Mouse (Mus musculus): Measurements from ENCODE around the gene Capn7. TPM values are rescaled to one million over a fixed set of nuclear protein-coding genes. Genes with fewer than 3 reads are reported as not detected.

Capn7 gene
- total and polyA plus RNA-seq, 3 experiments: 27.9 to 45.0 (median 33.3) TPM

DNA sequence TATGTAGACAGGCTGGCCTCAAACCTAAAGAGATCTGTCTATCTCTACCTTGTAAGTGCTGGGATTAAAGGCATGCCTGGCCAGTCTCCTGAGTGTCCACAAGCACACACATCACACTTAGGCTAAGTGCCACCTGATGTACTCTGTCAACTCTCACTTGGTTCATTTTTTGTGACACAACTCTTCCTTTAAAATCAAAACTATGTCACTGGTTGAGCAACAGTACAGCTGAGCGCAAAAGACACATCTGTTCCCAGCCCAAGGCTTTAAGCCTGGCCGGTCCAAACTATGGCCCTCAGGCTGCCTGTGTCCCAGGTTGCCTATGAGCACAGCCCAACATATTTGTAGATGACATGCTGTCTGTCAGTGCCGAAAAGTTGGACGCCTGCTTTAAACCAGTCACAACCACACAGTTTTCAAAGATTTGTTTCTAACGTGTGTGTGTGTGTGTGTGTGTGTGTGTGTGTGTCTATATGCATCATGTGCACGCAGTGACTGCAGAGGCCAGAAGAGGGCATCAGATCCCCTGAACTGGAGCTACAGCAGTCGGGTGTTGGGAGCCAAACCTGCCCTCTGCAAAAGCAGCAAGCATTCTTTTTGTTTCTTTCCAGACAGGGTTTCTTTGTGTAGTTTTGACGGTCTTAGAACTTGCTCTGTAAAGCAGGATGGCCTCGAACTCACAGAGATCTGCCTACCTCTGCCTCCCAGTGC is 58.5 kb downstream of the Capn7 start:
- H3K27me3 ChIP-seq (replicated peaks): no peaks in the 10 kb centered on the region
- in situ Hi-C loops (cut with MboI; ENCODE audit: low pct_ligation_motif_present, low pct_unique_long_range_greater_than_20kb, low sequenced_read_pairs) (no loop called here), dilution Hi-C loops (cut with MboI; ENCODE audit: extremely low pct_ligation_motif_present, extremely low pct_unique_long_range_greater_than_20kb, low sequenced_read_pairs) (no loop called here)

DNA sequence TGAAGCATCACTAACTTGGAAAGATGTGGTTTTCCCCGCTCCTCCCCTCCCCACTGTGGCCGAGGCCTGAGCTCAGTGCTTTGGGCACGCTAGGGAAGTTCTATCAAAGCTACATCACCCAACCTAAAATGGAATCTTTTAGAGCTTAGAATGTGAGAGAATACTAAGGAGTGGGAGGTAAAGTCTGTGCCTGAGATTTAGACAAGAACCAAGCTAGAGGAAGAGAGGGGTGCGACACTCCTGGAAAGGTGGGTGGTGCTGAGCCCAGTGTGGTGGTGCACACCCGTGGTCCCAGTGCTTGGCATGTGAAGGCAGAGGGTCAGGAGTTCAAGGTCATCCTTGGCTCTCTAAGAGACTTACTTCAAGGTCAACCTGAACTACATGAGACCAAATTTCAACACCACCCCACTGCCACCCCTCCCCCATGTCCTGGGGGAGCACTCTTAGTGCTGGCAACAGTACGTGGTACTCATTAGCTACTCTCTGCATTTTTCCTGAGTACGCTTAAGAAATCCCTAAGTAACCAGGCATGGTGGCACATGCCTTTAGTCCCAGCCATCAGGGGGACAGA is 59.3 kb downstream of the Capn7 start:
- no peak overlapping the region for H3K4me2 ChIP-seq (ENCODE audit: insufficient read depth, low read depth, poor library complexity, severe bottlenecking)
- H3K36me3 ChIP-seq (replicated peaks in 1 of 2; ENCODE audit: control insufficient read depth in 1 of 2, insufficient read depth in 1 of 2, low read length in 1 of 2): peaks cover 58 to 98% of the 10 kb centered on the region in 2 experiments
- peaks cover 42 to 92% of the 10 kb centered on the region in 2 experiments for H3K4me1 ChIP-seq (ENCODE audit: control insufficient read depth in 1 of 2, insufficient read depth in 2 of 2)
- H3K79me2 ChIP-seq (replicated peaks; ENCODE audit: control insufficient read depth, extremely low read depth, insufficient read depth, poor library complexity, severe bottlenecking): peaks cover 41% of the 10 kb centered on the region
- no peak overlapping the region for H3K27ac ChIP-seq (ENCODE audit: insufficient read depth, low read depth)
- H3K9ac ChIP-seq (ENCODE audit: insufficient read depth, low read depth): no peak overlapping the region
- dilution Hi-C loops (cut with MboI; ENCODE audit: extremely low pct_ligation_motif_present, extremely low pct_unique_long_range_greater_than_20kb, low sequenced_read_pairs) (no loop called here), in situ Hi-C loops (cut with MboI; ENCODE audit: low pct_ligation_motif_present, low pct_unique_long_range_greater_than_20kb, low sequenced_read_pairs) (no loop called here)
- peaks cover 16% of the 10 kb centered on the region for H3K9me3 ChIP-seq (replicated peaks; ENCODE audit: low read length)
- no peak for DNase-seq (ENCODE audit: extremely low read depth)
- H3K4me3 ChIP-seq (replicated peaks in 1 of 3; ENCODE audit: low read depth in 2 of 3, low read length in 2 of 3, poor library complexity in 1 of 3): no peak overlapping the region
- no peaks in the 10 kb centered on the region for H3K27me3 ChIP-seq (replicated peaks)
- TF ChIP-seq SIN3A (IDR thresholded peaks at IDR 0.05; ENCODE audit: low read length): no peak
- TF ChIP-seq POLR2A (IDR thresholded peaks at IDR 0.05; ENCODE audit: low read depth, low read length): 0 out of 2 replicates have a peak, but pooled peaks have one; percentile 2
- TF ChIP-seq E2F4 (IDR thresholded peaks at IDR 0.05; ENCODE audit: insufficient replicate concordance, low read depth, low read length): no peak
- no peak for TF ChIP-seq ZMIZ1 (IDR thresholded peaks at IDR 0.05; ENCODE audit: low read depth, low read length)

More for the DNA sequence above, 58.5 kb downstream of the Capn7 start:
- Histone ChIP-seq H3K4me3 (replicated peaks in 1 of 3; ENCODE audit: low read depth in 2 of 3, low read length in 2 of 3, poor library complexity in 1 of 3) (no peak overlapping the region), H3K27ac (ENCODE audit: insufficient read depth, low read depth) (no peak overlapping the region), H3K9ac (ENCODE audit: insufficient read depth, low read depth) (no peak overlapping the region), H3K4me1 (ENCODE audit: control insufficient read depth in 1 of 2, insufficient read depth in 2 of 2) (peaks cover 39 to 92% of the 10 kb centered on the region in 2 experiments), H3K79me2 (replicated peaks; ENCODE audit: control insufficient read depth, extremely low read depth, insufficient read depth, poor library complexity, severe bottlenecking) (peaks cover 44% of the 10 kb centered on the region), H3K9me3 (replicated peaks; ENCODE audit: low read length) (peaks cover 16% of the 10 kb centered on the region), H3K4me2 (ENCODE audit: insufficient read depth, low read depth, poor library complexity, severe bottlenecking) (no peak overlapping the region), H3K36me3 (replicated peaks in 1 of 2; ENCODE audit: control insufficient read depth in 1 of 2, insufficient read depth in 1 of 2, low read length in 1 of 2) (peaks cover 53 to 96% of the 10 kb centered on the region in 2 experiments)
- TF ChIP-seq ZNF384 (IDR thresholded peaks at IDR 0.05; ENCODE audit: low read depth, low read length) (no peak), MXI1 (IDR thresholded peaks at IDR 0.05; ENCODE audit: low read depth, low read length) (no peak), TCF12 (IDR thresholded peaks at IDR 0.05; ENCODE audit: low read depth, low read length) (no peak), MAFK (IDR thresholded peaks at IDR 0.05; ENCODE audit: insufficient replicate concordance, low read length) (no peak), BHLHE40 (IDR thresholded peaks at IDR 0.05; ENCODE audit: low read depth, low read length) (no peak), TBP (conservative IDR thresholded peaks at IDR 0.05; ENCODE audit: low read depth, low read length) (no peak), PAX5 (IDR thresholded peaks at IDR 0.05; ENCODE audit: low read length) (no peak), RAD21 (IDR thresholded peaks at IDR 0.05; ENCODE audit: low read depth, low read length) (peak; percentile 12), MAX (IDR thresholded peaks at IDR 0.05; ENCODE audit: low read length) (no peak), HCFC1 (IDR thresholded peaks at IDR 0.05; ENCODE audit: low read depth, low read length) (no peak), CTCF (conservative IDR thresholded peaks at IDR 0.05 in 1 of 2, IDR thresholded peaks at IDR 0.05 in 1 of 2; ENCODE audit: low read depth in 2 of 2, low read length in 2 of 2) (peak in 1 of 2 experiments; percentile 42; a peak in 2 of 4 replicates)
- DNase-seq (ENCODE audit: extremely low read depth): no peak
